Mouse (Mus musculus) kidney, postnatal 0 days (tissue): ENCODE data around the gene Slc16a10. TPM values are rescaled to one million over a fixed set of nuclear protein-coding genes. Genes with fewer than 3 reads are reported as not detected.

ENCODE experiments used
- ATAC-seq: fragments of 200-750 bp; cut with Nextera tagmentation; replicated peaks from 2 replicates; pipeline ENCODE4 v1.8.0; 2017; ENCODE audit warnings: low read depth, moderate number of reproducible peaks, moderate TSS enrichment, moderate library complexity; ENCODE audit not compliant: low FRiP score
- DNase-seq: peaks from one replicate; pipeline ENCODE4 v3.0.0-alpha.2; 2016; ENCODE audit warnings: low spot score
- H3K27ac ChIP-seq: fragments of 300-500 bp; sonication (generic); 2 replicates; pipeline ENCODE4 v1.5.1; 2014; ENCODE audit warnings: mild to moderate bottlenecking
- H3K27me3 ChIP-seq: fragments of 300-500 bp; sonication (generic); 2 replicates; pipeline ENCODE4 v1.6.1; 2014; ENCODE audit warnings: low read length, mixed read lengths; ENCODE audit not compliant: insufficient read depth
- H3K36me3 ChIP-seq: fragments of 300-500 bp; sonication (generic); 2 replicates; pipeline ENCODE4 v1.6.1; 2014; ENCODE audit warnings: low read length, mixed read lengths; ENCODE audit not compliant: insufficient read depth
- H3K4me1 ChIP-seq: fragments of 300-500 bp; sonication (generic); replicated peaks from 2 replicates; pipeline ENCODE4 v1.6.1; 2014; ENCODE audit warnings: antibody characterized with exemption, low read length, mixed read lengths; ENCODE audit not compliant: insufficient read depth
- H3K4me2 ChIP-seq: fragments of 300-500 bp; sonication (generic); 2 replicates; pipeline ENCODE4 v1.6.1; 2014; ENCODE audit warnings: mild to moderate bottlenecking, low read length, moderate library complexity, mixed read lengths
- H3K4me3 ChIP-seq: fragments of 300-500 bp; sonication (generic); replicated peaks from 2 replicates; pipeline ENCODE4 v1.5.1; 2014; ENCODE audit warnings: low read depth, low read length
- H3K9ac ChIP-seq: fragments of 300-500 bp; sonication (generic); 2 replicates; pipeline ENCODE4 v1.6.1; 2014; ENCODE audit warnings: low read depth, low read length
- H3K9me3 ChIP-seq: fragments of 300-500 bp; sonication (generic); replicated peaks from 2 replicates; pipeline ENCODE4 v1.6.1; 2016; ENCODE audit warnings: low read length, inconsistent platforms, mixed read lengths
- CTCF ChIP-seq: IDR thresholded peaks from 2 replicates; pipeline ENCODE4 v1.5.1; 2016; ENCODE audit warnings: antibody characterized with exemption, low read depth, mild to moderate bottlenecking, moderate library complexity
- WGBS: fragments of 180-500 bp; shearing (Covaris S2); extraction: QIAGEN DNeasy Blood & Tissue Kit; methylation state at CpG from one replicate; pipeline ENCODE4 v1.1.7; 2014; 5-methylcytosine and 5-hydroxymethylcytosine counted together
- polyA plus RNA-seq: library from polyadenylated mRNA; unstranded; fragments of >200 nt; fragmentation: Nextera tagmentation; extraction: Ambion mirVana; gene quantifications from 2 replicates; pipeline ENCODE4 v1.2.1, GENCODE M21; 2015

Gene Slc16a10
- polyA plus RNA-seq, 1 experiment from 2014 or later: 10.0 TPM

- Histone ChIP-seq H3K4me2 (no peak overlapping the region), H3K27me3 (no peaks in the 10 kb centered on the region), H3K9ac (no peak overlapping the region), H3K27ac (no peak overlapping the region), H3K36me3 (no peaks in the 10 kb centered on the region), H3K4me3 (no peak overlapping the region), H3K9me3 (no peaks in the 10 kb centered on the region), H3K4me1 (no peaks in the 10 kb centered on the region; the same call in none of the 2 replicates)
- no peak for DNase-seq
- TF ChIP-seq CTCF: no peak
- 48% methylated on average over 4 of the region's 4 CpGs for WGBS
- ATAC-seq: no peak
Measured at GRCm38 (mm10) chr10:40069270-40069669, 72.8 kb downstream of the Slc16a10 start.

DNA sequence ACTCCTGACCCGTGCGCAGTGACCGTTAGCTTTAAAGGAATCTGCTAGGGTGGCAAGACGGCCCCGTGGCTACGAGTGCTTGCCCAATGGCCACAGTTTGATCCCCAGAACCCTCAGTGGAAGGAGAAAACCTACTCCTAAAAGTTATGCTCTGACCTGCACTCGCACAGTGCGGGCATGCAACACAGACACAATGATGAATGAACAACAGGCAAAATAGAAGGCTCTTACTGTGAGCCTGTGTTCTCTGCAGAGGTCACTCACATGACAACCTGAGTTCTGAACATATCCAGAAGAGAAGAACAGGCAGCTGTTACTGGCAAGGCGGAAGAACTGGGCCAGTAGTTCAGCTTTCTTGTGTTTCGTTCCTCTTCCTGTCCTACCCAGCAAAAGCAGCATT is 73.5 kb downstream of the Slc16a10 start:
- H3K27ac ChIP-seq: no peak overlapping the region
- H3K9ac ChIP-seq: no peak overlapping the region
- TF ChIP-seq CTCF: no peak
- H3K4me3 ChIP-seq: no peak overlapping the region
- 73% methylated on average over 10 of the region's 10 CpGs for WGBS
- no peaks in the 10 kb centered on the region; the same call in none of the 2 replicates for H3K4me1 ChIP-seq
- ATAC-seq (no peak), DNase-seq (no peak)
- no peaks in the 10 kb centered on the region for H3K36me3 ChIP-seq
- H3K4me2 ChIP-seq: no peak overlapping the region
- H3K9me3 ChIP-seq: no peaks in the 10 kb centered on the region
- no peaks in the 10 kb centered on the region for H3K27me3 ChIP-seq

DNA sequence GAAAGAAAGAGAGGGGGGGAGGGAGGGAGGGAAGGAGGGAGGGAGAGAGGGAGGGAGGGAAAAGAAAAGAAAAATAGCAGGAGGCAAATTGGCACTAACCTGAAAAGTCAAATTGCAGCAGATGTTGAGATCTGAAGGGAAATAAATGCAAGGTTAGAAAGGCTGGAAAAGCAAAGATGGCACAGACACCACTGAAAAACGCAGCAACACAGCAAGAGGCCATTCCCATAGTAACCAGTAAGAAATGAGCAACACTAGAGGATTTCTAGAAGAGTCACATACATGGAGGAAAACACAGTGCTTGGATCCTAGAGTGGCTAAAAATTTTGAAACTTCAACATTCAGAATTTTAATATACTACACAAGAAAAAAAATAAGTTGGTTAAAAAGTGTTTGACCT is 74.5 kb downstream of the Slc16a10 start:
- H3K36me3 ChIP-seq: no peaks in the 10 kb centered on the region
- H3K4me2 ChIP-seq: no peak overlapping the region
- H3K9me3 ChIP-seq: no peaks in the 10 kb centered on the region
- H3K27ac ChIP-seq: no peak overlapping the region
- no peak for DNase-seq
- no peak overlapping the region for H3K9ac ChIP-seq
- H3K4me3 ChIP-seq: no peak overlapping the region
- ATAC-seq: no peak
- TF ChIP-seq CTCF: no peak
- WGBS: 34% methylated on average over 1 of the region's 1 CpGs
- no peaks in the 10 kb centered on the region for H3K27me3 ChIP-seq
- H3K4me1 ChIP-seq: no peaks in the 10 kb centered on the region; the same call in none of the 2 replicates

GRCm38 (mm10) chr10:40067071-40067470 is 75.0 kb downstream of the Slc16a10 start:
- H3K27me3 ChIP-seq: no peaks in the 10 kb centered on the region
- WGBS: 20% methylated on average over 1 of the region's 1 CpGs
- H3K4me1 ChIP-seq: no peaks in the 10 kb centered on the region; the same call in none of the 2 replicates
- H3K4me2 ChIP-seq: no peak overlapping the region
- no peak for TF ChIP-seq CTCF
- H3K36me3 ChIP-seq: no peaks in the 10 kb centered on the region
- H3K9ac ChIP-seq: no peak overlapping the region
- no peak overlapping the region for H3K27ac ChIP-seq
- ATAC-seq: no peak
- H3K4me3 ChIP-seq: no peak overlapping the region
- no peak for DNase-seq
- no peaks in the 10 kb centered on the region for H3K9me3 ChIP-seq

DNA sequence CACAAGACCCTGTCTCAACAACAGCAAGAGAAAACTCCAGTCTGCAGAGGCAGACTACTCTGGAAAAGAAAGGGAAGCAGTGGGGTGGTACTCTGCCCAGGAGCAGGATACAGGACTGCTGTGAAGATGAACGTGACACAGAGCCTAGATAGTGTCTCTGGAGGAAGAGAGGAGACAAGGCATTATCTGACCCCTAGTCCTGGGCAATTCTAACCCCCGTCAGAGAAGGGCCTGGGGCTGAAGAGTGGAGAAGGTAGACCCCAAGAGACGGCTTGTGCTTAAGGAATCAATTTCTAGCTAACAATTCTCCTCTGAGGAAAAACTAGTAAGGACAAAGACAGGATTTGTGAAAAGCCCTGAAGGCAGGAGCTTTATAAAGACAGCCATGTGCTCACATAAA is 76.7 kb downstream of the Slc16a10 start:
- Histone ChIP-seq H3K9ac (no peak overlapping the region), H3K4me2 (no peak overlapping the region), H3K4me3 (no peak overlapping the region), H3K27ac (no peak overlapping the region), H3K9me3 (no peaks in the 10 kb centered on the region), H3K4me1 (no peaks in the 10 kb centered on the region; the same call in none of the 2 replicates), H3K36me3 (no peaks in the 10 kb centered on the region), H3K27me3 (no peaks in the 10 kb centered on the region)
- DNase-seq (no peak), ATAC-seq (no peak)
- TF ChIP-seq CTCF: no peak
- WGBS: 67% methylated on average over 3 of the region's 3 CpGs

- WGBS: 26% methylated on average over 5 of the region's 5 CpGs
- Histone ChIP-seq H3K4me2 (peak overlapping the region; percentile 39; the same call in 1 of the 2 replicates), H3K27me3 (no peaks in the 10 kb centered on the region), H3K4me3 (no peak overlapping the region), H3K27ac (peak overlapping the region; percentile 79), H3K9ac (no peak overlapping the region), H3K36me3 (no peaks in the 10 kb centered on the region), H3K4me1 (peaks cover 7% of the 10 kb centered on the region; the same call in 1 of the 2 replicates), H3K9me3 (no peaks in the 10 kb centered on the region)
- ATAC-seq (no peak; the same call in 1 of the 2 replicates), DNase-seq (no peak)
- TF ChIP-seq CTCF: no peak
Measured at GRCm38 (mm10) chr10:40063291-40063890, 78.7 kb downstream of the Slc16a10 start.

DNA sequence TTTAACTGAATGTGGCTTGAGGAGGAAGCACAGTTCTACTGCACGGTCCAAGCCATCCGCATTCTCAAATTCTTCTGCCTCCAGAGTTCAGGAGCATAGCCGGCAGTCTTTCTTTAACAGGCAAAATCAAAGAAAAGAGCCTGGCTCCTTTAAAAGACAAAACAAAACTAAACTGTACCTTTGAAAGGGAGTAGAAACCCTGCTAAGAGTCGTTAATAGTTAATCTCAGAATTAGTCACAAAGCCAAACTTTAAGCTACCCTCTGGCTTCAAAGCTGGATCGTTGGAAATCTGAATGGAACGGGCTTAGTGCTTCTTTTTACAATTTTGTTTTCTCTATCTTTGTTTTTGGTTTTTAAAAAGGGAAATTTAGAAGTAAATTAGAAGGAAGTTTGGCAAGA is 79.2 kb downstream of the Slc16a10 start:
- Histone ChIP-seq H3K9me3 (no peaks in the 10 kb centered on the region), H3K4me3 (no peak overlapping the region), H3K4me2 (peak overlapping the region; percentile 39; the same call in 1 of the 2 replicates), H3K36me3 (no peaks in the 10 kb centered on the region), H3K27ac (peak overlapping the region; percentile 79), H3K9ac (no peak overlapping the region), H3K4me1 (peaks cover 9% of the 10 kb centered on the region; the same call in 1 of the 2 replicates), H3K27me3 (no peaks in the 10 kb centered on the region)
- ATAC-seq (no peak), DNase-seq (no peak)
- WGBS: 37% methylated on average over 6 of the region's 6 CpGs
- no peak for TF ChIP-seq CTCF
